Mouse (Mus musculus) cerebellum, adult 8-10 months (tissue): ENCODE results near the gene Olfr118.
"Not testable (repeated sequence)": the region's sequence is repeated elsewhere in the genome, so short reads cannot be mapped to it uniquely, and the experiment has no call there.

Source experiments
- DNase-seq: peaks from one replicate; pipeline ENCODE4 v3.0.0; 2022

Olfr118 gene

DNA sequence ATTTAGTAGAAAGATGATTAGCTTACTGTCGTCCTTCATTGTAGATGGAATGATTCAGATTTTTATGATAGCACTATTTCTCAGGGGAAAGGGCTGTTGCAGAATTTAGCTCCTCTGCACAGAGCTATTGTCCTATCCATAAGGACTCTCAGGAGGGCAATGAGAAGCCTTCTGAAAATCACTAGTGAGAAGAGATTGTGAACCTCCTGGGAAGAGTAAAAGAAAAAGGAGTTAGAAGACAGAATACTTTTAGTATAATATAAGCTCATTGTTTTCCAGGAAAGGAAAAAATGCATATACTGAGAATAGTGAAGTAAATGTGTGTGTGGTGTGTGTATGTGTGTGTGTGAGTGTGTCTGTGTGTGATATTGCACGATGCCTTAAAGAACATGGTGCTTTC lies at the start of gene Olfr118:
TSS of gene Olfr118 (plus strand) at position 301 of the 400 bp plus-strand sequence.
- DNase-seq: no peak

DNA sequence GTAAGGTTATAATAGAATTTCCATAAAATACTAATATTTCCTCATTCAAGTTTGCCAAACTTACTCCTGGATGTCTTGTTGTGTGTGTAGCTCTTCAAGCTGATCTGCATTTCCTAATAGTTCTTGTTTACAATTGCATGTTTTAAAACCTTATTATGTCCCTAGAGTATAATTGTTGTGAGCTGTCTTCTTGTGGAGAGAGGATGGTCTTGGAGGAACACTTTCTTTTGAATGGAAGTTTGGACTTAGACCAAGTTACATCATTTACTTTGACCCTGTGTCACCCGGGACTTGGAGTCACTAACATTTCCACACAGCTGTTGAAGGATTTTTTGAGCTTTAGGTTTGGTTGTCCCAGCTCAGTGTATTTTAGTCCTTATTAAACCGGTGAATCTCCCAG lies 39.8 kb upstream of the Olfr118 start, which contains the start of the genes Olfr115 and Olfr116:
TSS of gene Olfr115 (minus strand) at position 101 of the 400 bp plus-strand sequence.
TSS of gene Olfr116 (minus strand) at position 191 of the 400 bp plus-strand sequence.
- no peak for DNase-seq

DNA sequence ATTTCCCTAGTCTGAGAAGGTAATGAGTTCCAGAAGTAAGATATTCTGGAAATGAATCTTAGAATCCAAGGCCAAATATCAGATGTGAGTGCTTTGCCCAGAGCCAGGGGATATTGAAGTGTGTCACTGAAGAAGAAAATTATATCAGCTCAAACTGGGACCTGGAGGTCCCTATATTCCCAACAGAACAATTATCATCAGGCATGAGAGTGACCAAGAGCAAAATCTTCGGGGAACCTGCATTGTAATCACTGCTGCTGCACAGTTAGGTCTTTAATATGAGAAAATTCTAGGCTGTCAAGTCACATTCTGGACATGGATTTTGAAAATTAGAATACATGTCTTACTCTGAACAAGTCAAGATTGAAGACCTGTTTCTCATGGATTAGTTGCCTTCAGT lies 3.1 kb upstream of the Olfr118 start, which contains the start of gene Olfr117:
TSS of gene Olfr117 (minus strand) at position 101 of the 400 bp plus-strand sequence.
- no peak for DNase-seq

DNA sequence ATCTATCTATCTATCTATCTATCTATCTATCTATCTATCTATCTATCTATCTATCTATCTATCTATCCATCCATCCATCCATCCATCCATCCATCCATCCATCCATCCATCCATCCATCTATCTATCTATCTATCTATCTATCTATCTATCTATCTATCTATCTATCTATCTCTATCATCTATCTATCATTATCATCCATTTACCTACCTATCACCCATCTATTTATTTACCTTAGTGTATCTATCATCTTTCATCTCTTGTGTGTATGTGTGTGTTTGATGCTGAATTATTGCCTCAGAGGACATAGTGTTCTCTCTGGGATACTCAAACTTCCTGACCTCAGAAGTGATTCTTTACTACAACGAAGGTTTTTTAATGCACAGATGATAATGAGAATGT lies 29.5 kb downstream of the Olfr118 start, which contains the start of gene Olfr119:
TSS of gene Olfr119 (plus strand) at position 301 of the 400 bp plus-strand sequence.
- not testable (repeated sequence) for DNase-seq

DNA sequence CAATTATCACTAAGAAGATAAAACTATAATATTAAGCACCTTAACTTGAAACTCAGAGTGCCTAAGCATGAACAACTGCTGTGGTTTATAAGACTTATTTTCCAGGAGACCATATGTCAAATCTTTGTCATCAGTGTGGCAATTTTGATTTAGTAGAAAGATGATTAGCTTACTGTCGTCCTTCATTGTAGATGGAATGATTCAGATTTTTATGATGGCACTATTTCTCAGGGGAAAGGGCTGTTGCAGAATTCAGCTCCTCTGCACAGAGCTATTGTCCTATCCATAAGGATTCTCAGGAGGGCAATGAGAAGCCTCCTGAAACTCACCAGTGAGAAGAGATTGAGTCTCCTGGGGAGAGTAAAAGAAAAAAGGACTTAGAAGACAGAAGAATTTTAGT lies 54.7 kb downstream of the Olfr118 start, which contains the start of gene Olfr120:
TSS of gene Olfr120 (plus strand) at position 301 of the 400 bp plus-strand sequence.
- DNase-seq: no peak
